ENCODE assay signal across 8 mouse cellular contexts in the genomic region with DNA sequence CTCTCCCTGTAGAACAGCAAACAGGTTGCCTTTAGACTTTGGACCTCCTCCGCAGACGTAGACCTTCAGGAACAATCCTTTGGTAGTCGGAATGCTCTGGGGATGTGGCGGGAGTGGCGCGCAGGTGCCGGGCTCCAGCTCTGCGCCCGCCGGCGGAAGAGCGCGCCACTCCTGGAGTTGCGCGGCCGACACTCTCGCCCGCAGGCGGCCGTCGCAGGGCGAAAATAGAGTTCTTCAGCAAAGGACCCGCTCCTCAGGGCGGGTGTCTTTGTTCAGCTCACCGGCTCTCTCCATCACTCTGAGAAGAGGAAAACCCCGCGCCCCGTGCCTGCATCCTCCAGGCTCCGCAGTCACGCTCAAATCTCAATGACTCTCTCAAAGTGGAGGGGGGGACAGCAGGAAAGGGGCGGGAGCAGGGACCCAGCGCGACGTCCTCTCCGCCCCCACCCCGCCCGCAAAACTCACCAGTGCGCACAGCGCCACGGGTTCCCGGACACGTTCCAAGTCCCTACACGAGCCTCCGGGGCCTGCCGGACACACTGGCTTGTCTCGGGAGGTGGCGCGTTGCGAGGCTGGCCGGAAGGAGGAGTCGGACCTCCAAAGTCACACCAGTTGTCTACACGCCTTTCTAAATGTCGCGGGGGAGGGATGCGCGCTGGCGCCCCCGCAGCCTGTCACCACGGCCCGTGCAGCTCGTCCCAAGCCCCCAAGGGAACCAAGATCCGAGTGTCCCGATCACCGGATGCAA. TPM values are rescaled to one million over a fixed set of nuclear protein-coding genes. Genes with fewer than 3 reads are reported as not detected.
DNase-seq lines count a peak whose midpoint lies in the region; ATAC-seq and TF ChIP-seq lines count a peak whose summit lies in the region.

No protein-coding gene starts in this region.

- H3K27ac ChIP-seq in embryonic fibroblast, embryonic 13.5 days (ENCODE audit: insufficient read depth, low read length) = peak overlapping the region; percentile 77
- peak overlapping the region; percentile 63 for H3K27ac ChIP-seq in heart, embryonic 15.5 days

- DNase-seq in adrenal gland, postnatal 10 days = peak; percentile 52
- DNase-seq in kidney, postnatal 4 days = peak; percentile 70 to 80
- DNase-seq in lung, postnatal 14 days = peak; percentile 31
- peak; percentile 49 to 61 for DNase-seq in right cerebral cortex, postnatal 36 days (ENCODE audit: low spot score in 2 of 2)
- DNase-seq in thymus, postnatal 10 days (ENCODE audit: low spot score in 2 of 2) = no peak

- peak; percentile 58 for ATAC-seq in heart, embryonic 15.5 days (replicated peaks; ENCODE audit: insufficient number of reproducible peaks, insufficient read depth, low FRiP score, low read depth)

- TF ChIP-seq POLR2A in embryonic fibroblast, embryonic 13.5 days (IDR thresholded peaks at IDR 0.05; ENCODE audit: low read depth, low read length) = peak; percentile 52; the same call in 1 of the 2 replicates

- peak overlapping the region; percentile 85 for H3K4me3 ChIP-seq in E14TG2a.4 (replicated peaks; ENCODE audit: low read length)
- peak overlapping the region; percentile 82 for H3K4me3 ChIP-seq in embryonic fibroblast, embryonic 13.5 days (ENCODE audit: insufficient read depth, low read length)
- H3K4me3 ChIP-seq in heart, embryonic 15.5 days = peak overlapping the region; percentile 55

- no peak for TF ChIP-seq CTCF in E14TG2a.4 (conservative IDR thresholded peaks at IDR 0.05; ENCODE audit: low read length)
- no peak for TF ChIP-seq CTCF in embryonic fibroblast, embryonic 13.5 days (IDR thresholded peaks at IDR 0.05; ENCODE audit: borderline replicate concordance, insufficient read depth, low read length)

- peaks cover 16% of the 10 kb centered on the region for H3K4me1 ChIP-seq in E14TG2a.4 (replicated peaks; ENCODE audit: low read depth, low read length)
- H3K4me1 ChIP-seq in embryonic fibroblast, embryonic 13.5 days (ENCODE audit: control insufficient read depth, insufficient read depth, low read length) = peaks cover 4% of the 10 kb centered on the region; the same call in 1 of the 2 replicates
- H3K4me1 ChIP-seq in heart, embryonic 15.5 days (replicated peaks) = peaks cover 8% of the 10 kb centered on the region

- H3K4me2 ChIP-seq in heart, embryonic 15.5 days = peak overlapping the region; percentile 87

- under 1% methylated on average over 64 of the region's 64 CpGs for WGBS in heart, embryonic 15.5 days

- no peaks in the 10 kb centered on the region for H3K36me3 ChIP-seq in E14TG2a.4 (ENCODE audit: insufficient read depth, low read length)
- H3K36me3 ChIP-seq in heart, embryonic 15.5 days = no peaks in the 10 kb centered on the region

- H3K27me3 ChIP-seq in E14TG2a.4 (ENCODE audit: insufficient read depth, low read length) = peaks cover 61% of the 10 kb centered on the region
- peaks cover 23% of the 10 kb centered on the region for H3K27me3 ChIP-seq in heart, embryonic 15.5 days

- H3K9me3 ChIP-seq in E14TG2a.4 (ENCODE audit: low read length) = peaks cover 15% of the 10 kb centered on the region; the same call in 1 of the 2 replicates
- H3K9me3 ChIP-seq in heart, embryonic 15.5 days (replicated peaks) = no peaks in the 10 kb centered on the region

- peak overlapping the region; percentile 48 for H3K9ac ChIP-seq in heart, embryonic 15.5 days

RNA-seq across cellular contexts. Expression of a gene that starts 1.2 kb away (rescaled TPM):
- total RNA-seq in adrenal gland, postnatal 10 days (2021) = 1 to 10 TPM; 4.9 to 7.9 TPM
- polyA plus RNA-seq in embryonic fibroblast, embryonic 13.5 days (2011; ENCODE audit: insufficient read length, low read depth, missing spikeins) = 30.9 and 34.5 TPM in 2 replicates
- 1.1 and 1.5 TPM in 2 replicates for polyA plus RNA-seq in heart, embryonic 15.5 days (2015; fragmentation: Nextera tagmentation; extraction: Ambion mirVana)

Comparison
In these comparisons a context has a peak if more than half of its experiments do, and no peak if none do; other contexts are left out.
1. DNase-seq: peak in adrenal gland, postnatal 10 days (single experiment), kidney, postnatal 4 days (2 of 2), lung, postnatal 14 days (single experiment) and right cerebral cortex, postnatal 36 days (2 of 2); none in thymus, postnatal 10 days (0 of 2).
2. RNA of a gene that starts 1.2 kb away (polyA plus RNA-seq): 30.9 to 34.5 TPM in embryonic fibroblast, embryonic 13.5 days; 1.1 to 1.5 TPM in heart, embryonic 15.5 days; every median in the first group is over 10 times any median in the second.
3. Peak in every context shown above with its lines, with median percentiles within 50 percentile points of each other: H3K4me3 ChIP-seq.